Comparison of ENCODE assay signal across 24 mouse cellular contexts in genomic region chr1:74201048-74201844, GRCm38 (mm10). TPM values are rescaled to one million over a fixed set of nuclear protein-coding genes. Genes with fewer than 3 reads are reported as not detected.
DNase-seq lines count a peak whose midpoint lies in the region; ATAC-seq lines count a peak whose summit lies in the region.
"Had no signal": no experiment of that assay in that cellular context is flagged by ENCODE, and none has a peak within 500 bp of the region (broad histone marks: within the 10 kb centered on the region; RNA-seq: fewer than 3 reads in every experiment).

No protein-coding gene starts in this region.

- no peak overlapping the region for H3K4me2 ChIP-seq in intestine, embryonic 16.5 days (ENCODE audit: low read depth, low read length)
- no peak overlapping the region for H3K4me2 ChIP-seq in midbrain, embryonic 11.5 days
- H3K4me2 ChIP-seq: limb, embryonic 12.5 days; liver, embryonic 13.5 days; lung, embryonic 14.5 days; neural tube, embryonic 13.5 days had no signal

- H3K4me3 ChIP-seq in megakaryocyte, embryonic 14.5 days (replicated peaks): peak overlapping the region; percentile 16
- no peak overlapping the region for H3K4me3 ChIP-seq in intestine, embryonic 16.5 days (ENCODE audit: low read length)
- H3K4me3 ChIP-seq in midbrain, embryonic 11.5 days (ENCODE audit: low read depth, low read length): no peak overlapping the region
- H3K4me3 ChIP-seq: forebrain, embryonic 10.5 days; gastrocnemius, adult 2 months; heart, adult 2 months; limb, embryonic 12.5 days; liver, embryonic 13.5 days; midbrain, embryonic 10.5 days; neural tube, embryonic 13.5 days had no signal

- H3K27me3 ChIP-seq in megakaryocyte, embryonic 14.5 days (replicated peaks): peaks cover 14% of the 10 kb centered on the region
- H3K27me3 ChIP-seq in intestine, embryonic 16.5 days (replicated peaks; ENCODE audit: control insufficient read depth, insufficient read depth, low read length): no peaks in the 10 kb centered on the region
- H3K27me3 ChIP-seq in midbrain, embryonic 11.5 days (ENCODE audit: control insufficient read depth, insufficient read depth, low read length): peaks cover 4% of the 10 kb centered on the region
- H3K27me3 ChIP-seq: limb, embryonic 12.5 days; liver, embryonic 13.5 days; neural tube, embryonic 13.5 days had no signal

- H3K9me3 ChIP-seq in megakaryocyte, embryonic 14.5 days: no peaks in the 10 kb centered on the region
- H3K9me3 ChIP-seq in intestine, embryonic 16.5 days (ENCODE audit: control insufficient read depth, low read length): no peaks in the 10 kb centered on the region
- H3K9me3 ChIP-seq in midbrain, embryonic 11.5 days (ENCODE audit: control insufficient read depth, low read length): no peaks in the 10 kb centered on the region
- H3K9me3 ChIP-seq: forebrain, embryonic 10.5 days; limb, embryonic 12.5 days; liver, embryonic 13.5 days; midbrain, embryonic 10.5 days; neural tube, embryonic 13.5 days had no signal

- no peaks in the 10 kb centered on the region for H3K36me3 ChIP-seq in megakaryocyte, embryonic 14.5 days (replicated peaks; ENCODE audit: low read length)
- H3K36me3 ChIP-seq in intestine, embryonic 16.5 days (ENCODE audit: control insufficient read depth, insufficient read depth, low read length): no peaks in the 10 kb centered on the region
- H3K36me3 ChIP-seq in midbrain, embryonic 11.5 days (ENCODE audit: control insufficient read depth, insufficient read depth, low read length): no peaks in the 10 kb centered on the region
- H3K36me3 ChIP-seq: forebrain, embryonic 10.5 days; limb, embryonic 12.5 days; liver, embryonic 13.5 days; midbrain, embryonic 10.5 days; neural tube, embryonic 13.5 days had no signal

- H3K9ac ChIP-seq in intestine, embryonic 16.5 days (ENCODE audit: low read depth, low read length): no peak overlapping the region
- H3K9ac ChIP-seq in midbrain, embryonic 11.5 days (ENCODE audit: low read length): no peak overlapping the region
- H3K9ac ChIP-seq: limb, embryonic 12.5 days; liver, embryonic 13.5 days; lung, embryonic 14.5 days; neural tube, embryonic 13.5 days had no signal

- WGBS in intestine, embryonic 16.5 days: 84% methylated on average over 7 of the region's 7 CpGs
- WGBS in midbrain, embryonic 11.5 days: 85% methylated on average over 7 of the region's 7 CpGs

- DNase-seq in NIH3T3 (ENCODE audit: low read depth): peak; percentile 31
- no peak for DNase-seq in cerebellum, adult 11 months
- no peak for DNase-seq in midbrain, embryonic 11.5 days (ENCODE audit: low spot score, missing footprints)
- no peak for DNase-seq in urinary bladder, postnatal 14 days (ENCODE audit: low spot score)
- DNase-seq: adrenal gland, adult 2 months; cerebellum, postnatal 10 days; gastrocnemius, adult 2 months; heart, adult 2 months; heart, postnatal 4 days; kidney, adult 8-10 months; kidney, postnatal 36 days; liver, embryonic 13.5 days; lung, embryonic 14.5 days; right cerebral cortex, adult 18-20 months had no signal

- ATAC-seq in megakaryocyte, adult 5-6 weeks (ENCODE audit: poor library complexity, severe bottlenecking): no peak
- ATAC-seq in inflammation-experienced regulatory T-cells, adult 6 months: peak; percentile 77
- ATAC-seq in intestine, embryonic 16.5 days: no peak
- ATAC-seq in midbrain, embryonic 11.5 days (ENCODE audit: low FRiP score): no peak
- ATAC-seq: hindbrain, postnatal 0 days had no signal

- H3K4me1 ChIP-seq in megakaryocyte, embryonic 14.5 days: peaks cover 44% of the 10 kb centered on the region
- peaks cover 20% of the 10 kb centered on the region for H3K4me1 ChIP-seq in intestine, embryonic 16.5 days (ENCODE audit: control insufficient read depth, insufficient read depth, low read length)
- H3K4me1 ChIP-seq in midbrain, embryonic 11.5 days (ENCODE audit: control insufficient read depth, insufficient read depth, low read length): peaks cover 4% of the 10 kb centered on the region; the same call in 1 of the 2 replicates
- H3K4me1 ChIP-seq: limb, embryonic 12.5 days; midbrain, embryonic 10.5 days had no signal

- H3K27ac ChIP-seq in intestine, embryonic 16.5 days (ENCODE audit: low read length): no peak overlapping the region
- no peak overlapping the region for H3K27ac ChIP-seq in midbrain, embryonic 11.5 days (ENCODE audit: low read depth, low read length)
- H3K27ac ChIP-seq: forebrain, embryonic 10.5 days; gastrocnemius, adult 2 months; heart, adult 2 months; hindbrain, postnatal 0 days; limb, embryonic 12.5 days; liver, embryonic 13.5 days; midbrain, embryonic 10.5 days; neural tube, embryonic 13.5 days had no signal

RNA-seq across cellular contexts. Expression of gene Cxcr1, which starts 6.8 kb away (rescaled TPM):
- polyA plus RNA-seq in megakaryocyte, embryonic 14.5 days (2012; ENCODE audit: insufficient read depth, low replicate concordance): not detected in 2 replicates
- 0.20 and 0.87 TPM in 2 replicates for total RNA-seq in megakaryocyte, adult 5-6 weeks (2015)
- total RNA-seq in megakaryocyte, adult 5-6 weeks (2017): 0.18 TPM in 1 of 2 replicates, not detected in the other
- polyA plus RNA-seq in inflammation-experienced regulatory T-cells, adult 6 months (2017; shearing (Covaris generic)): not detected
- polyA plus RNA-seq in intestine, embryonic 16.5 days (2015; fragmentation: Nextera tagmentation; extraction: Ambion mirVana): not detected in 2 replicates
- polyA plus RNA-seq in midbrain, embryonic 11.5 days (2014; fragmentation: Nextera tagmentation; extraction: Ambion mirVana): not detected in 2 replicates
- total RNA-seq: adrenal gland, adult 2 months; gastrocnemius, adult 2 months; heart, adult 2 months; heart, postnatal 4 days; hindbrain, postnatal 0 days had no signal
- polyA plus RNA-seq: adrenal gland, adult 2 months; forebrain, embryonic 10.5 days; heart, adult 2 months; heart, embryonic 14.5 days; hindbrain, postnatal 0 days; limb, embryonic 12.5 days; liver, embryonic 13.5 days; lung, embryonic 14.5 days; midbrain, embryonic 10.5 days; neural tube, embryonic 13.5 days had no signal

RNA-seq across cellular contexts. Expression of gene Arpc2, which starts 34.6 kb away (rescaled TPM):
- 817 and 1,833 TPM in 2 replicates for polyA plus RNA-seq in megakaryocyte, embryonic 14.5 days (2012; ENCODE audit: insufficient read depth, low replicate concordance)
- total RNA-seq in megakaryocyte, adult 5-6 weeks (2015): 1,564 and 1,782 TPM in 2 replicates
- 803 and 834 TPM in 2 replicates for total RNA-seq in megakaryocyte, adult 5-6 weeks (2017)
- 100 to 1,000 TPM; 611 to 878 (median 637) TPM for polyA plus RNA-seq in inflammation-experienced regulatory T-cells, adult 6 months (2017; shearing (Covaris generic))
- polyA plus RNA-seq in intestine, embryonic 16.5 days (2015; fragmentation: Nextera tagmentation; extraction: Ambion mirVana): 556 and 575 TPM in 2 replicates
- 316 and 328 TPM in 2 replicates for polyA plus RNA-seq in midbrain, embryonic 11.5 days (2014; fragmentation: Nextera tagmentation; extraction: Ambion mirVana)

RNA-seq across cellular contexts. Expression of gene Cxcr2, which starts 47.5 kb away (rescaled TPM):
- 0.70 TPM in 1 of 2 replicates, not detected in the other for polyA plus RNA-seq in megakaryocyte, embryonic 14.5 days (2012; ENCODE audit: insufficient read depth, low replicate concordance)
- 63.7 and 72.6 TPM in 2 replicates for total RNA-seq in megakaryocyte, adult 5-6 weeks (2015)
- total RNA-seq in megakaryocyte, adult 5-6 weeks (2017): 77.3 and 107 TPM in 2 replicates
- under 1 TPM in 1 of 3 experiments, not detected in 2; 0.16 TPM for polyA plus RNA-seq in inflammation-experienced regulatory T-cells, adult 6 months (2017; shearing (Covaris generic))
- 0.22 and 0.27 TPM in 2 replicates for polyA plus RNA-seq in intestine, embryonic 16.5 days (2015; fragmentation: Nextera tagmentation; extraction: Ambion mirVana)
- 0.07 and 0.15 TPM in 2 replicates for polyA plus RNA-seq in midbrain, embryonic 11.5 days (2014; fragmentation: Nextera tagmentation; extraction: Ambion mirVana)
- polyA plus RNA-seq: adrenal gland, adult 2 months; heart, embryonic 14.5 days had no signal
